Mouse (Mus musculus) olfactory bulb, adult 2 months (tissue): Measurements from ENCODE around the gene Rnf44. TPM values are rescaled to one million over a fixed set of nuclear protein-coding genes. Genes with fewer than 3 reads are reported as not detected.

ENCODE experiments used
- H3K27ac ChIP-seq: fragments of 200-500 bp; 2 replicates; pipeline ENCODE4 v1.5.1; 2012; ENCODE audit warnings: low read depth, low read length; ENCODE audit not compliant: insufficient read depth
- H3K4me1 ChIP-seq: fragments of 200-500 bp; 2 replicates; pipeline ENCODE4 v1.6.1; 2012; ENCODE audit warnings: low read length; ENCODE audit not compliant: control insufficient read depth, insufficient read depth
- H3K4me3 ChIP-seq: fragments of 200-500 bp; 2 replicates; pipeline ENCODE4 v1.5.1; 2012; ENCODE audit warnings: mild to moderate bottlenecking, low read depth, low read length, moderate library complexity; ENCODE audit not compliant: insufficient read depth
- CTCF ChIP-seq: fragments of 200-500 bp; IDR thresholded peaks from 2 replicates; pipeline ENCODE4 v1.5.1; 2012; ENCODE audit warnings: low read depth, mild to moderate bottlenecking, low read length, moderate library complexity; ENCODE audit not compliant: insufficient read depth
- POLR2A ChIP-seq: fragments of 200-500 bp; IDR thresholded peaks from 2 replicates; pipeline ENCODE4 v1.6.1; 2012; ENCODE audit warnings: mild to moderate bottlenecking, low read depth, low read length, moderate library complexity; ENCODE audit not compliant: insufficient read depth
- WGBS: fragments of 180-500 bp; shearing (Covaris S2); methylation state at CpG from one replicate; pipeline ENCODE4 v1.1.7; 2018; 5-methylcytosine and 5-hydroxymethylcytosine counted together
- polyA plus RNA-seq: library from polyadenylated mRNA; stranded (reverse); fragments of >200 nt; gene quantifications from 2 replicates; pipeline ENCODE4 v1.2.4, GENCODE M21; 2012; ENCODE audit warnings: low replicate concordance; ENCODE audit not compliant: missing spikeins, insufficient read depth, insufficient read length

The Rnf44 gene
- polyA plus RNA-seq, 1 experiment = not detected

GRCm38 (mm10) chr13:54690151-54690740, 3.5 kb downstream of the Rnf44 start:
- TF ChIP-seq CTCF = no peak
- no peak for TF ChIP-seq POLR2A
- no peak overlapping the region for H3K27ac ChIP-seq
- 86% methylated on average over 8 of the region's 8 CpGs for WGBS
- no peak overlapping the region for H3K4me3 ChIP-seq
- H3K4me1 ChIP-seq = peaks cover 21% of the 10 kb centered on the region

GRCm38 (mm10) chr13:54687575-54688424, 5.9 kb downstream of the Rnf44 start:
- Histone ChIP-seq H3K4me3 (peak overlapping the region; percentile 97), H3K4me1 (peaks cover 34% of the 10 kb centered on the region), H3K27ac (peak overlapping the region; percentile 96)
- under 1% methylated on average over 82 of the region's 82 CpGs for WGBS
- TF ChIP-seq CTCF = no peak
- peak; percentile 53; the same call in 1 of the 2 replicates for TF ChIP-seq POLR2A

GRCm38 (mm10) chr13:54687096-54687495, 6.6 kb downstream of the Rnf44 start:
- TF ChIP-seq POLR2A (0 out of 2 replicates have a peak, but pooled peaks have one; percentile 10), CTCF (no peak)
- peaks cover 32% of the 10 kb centered on the region for H3K4me1 ChIP-seq
- H3K27ac ChIP-seq = peak overlapping the region; percentile 80
- peak overlapping the region; percentile 97 for H3K4me3 ChIP-seq
- under 1% methylated on average over 35 of the region's 35 CpGs for WGBS

GRCm38 (mm10) chr13:54686139-54687053, 7.3 kb downstream of the Rnf44 start:
- WGBS = 3% methylated on average over 19 of the region's 19 CpGs
- H3K27ac ChIP-seq = peak overlapping the region; percentile 80; the same call in 1 of the 2 replicates
- peaks cover 30% of the 10 kb centered on the region for H3K4me1 ChIP-seq
- TF ChIP-seq CTCF = no peak
- no peak for TF ChIP-seq POLR2A
- H3K4me3 ChIP-seq = peak overlapping the region; percentile 97

GRCm38 (mm10) chr13:54685174-54685573, 8.5 kb downstream of the Rnf44 start:
- H3K27ac ChIP-seq = no peak overlapping the region
- no peak for TF ChIP-seq POLR2A
- TF ChIP-seq CTCF = peak; percentile 32; the same call in 1 of the 2 replicates
- H3K4me3 ChIP-seq = no peak overlapping the region; the same call in 1 of the 2 replicates
- WGBS = 29% methylated on average over 2 of the region's 2 CpGs
- H3K4me1 ChIP-seq = peaks cover 30% of the 10 kb centered on the region

GRCm38 (mm10) chr13:54684140-54684896, 9.4 kb downstream of the Rnf44 start:
- no peak for TF ChIP-seq POLR2A
- H3K27ac ChIP-seq = no peak overlapping the region
- 26% methylated on average over 3 of the region's 3 CpGs for WGBS
- no peak overlapping the region for H3K4me3 ChIP-seq
- peaks cover 30% of the 10 kb centered on the region for H3K4me1 ChIP-seq

GRCm38 (mm10) chr13:54683301-54683700, 10.4 kb downstream of the Rnf44 start:
- no peak overlapping the region for H3K4me3 ChIP-seq
- TF ChIP-seq CTCF = no peak
- no peak for TF ChIP-seq POLR2A
- H3K27ac ChIP-seq = no peak overlapping the region
- peaks cover 27% of the 10 kb centered on the region for H3K4me1 ChIP-seq
- WGBS = 91% methylated on average over 3 of the region's 3 CpGs

GRCm38 (mm10) chr13:54681291-54681690, 12.4 kb downstream of the Rnf44 start:
- peaks cover 26% of the 10 kb centered on the region for H3K4me1 ChIP-seq
- no peak overlapping the region for H3K27ac ChIP-seq
- TF ChIP-seq CTCF (no peak), POLR2A (no peak)
- 85% methylated on average over 8 of the region's 8 CpGs for WGBS
- no peak overlapping the region for H3K4me3 ChIP-seq
